Comparison of ENCODE assay signal across 16 mouse cellular contexts in the genomic region with DNA sequence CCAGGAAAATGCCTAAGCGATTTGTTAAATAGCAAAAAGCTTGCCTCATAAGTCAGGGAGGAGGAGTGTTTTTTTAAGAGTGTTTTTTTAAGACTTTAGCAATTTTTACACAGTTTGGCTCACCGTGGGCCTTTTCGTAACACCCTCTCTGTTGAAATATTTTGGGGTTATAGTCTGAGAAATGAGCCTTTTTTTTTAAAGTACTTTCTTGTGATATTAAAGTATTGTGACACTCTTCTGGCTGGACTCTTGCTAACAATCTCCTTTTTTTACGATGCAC. TPM values are rescaled to one million over a fixed set of nuclear protein-coding genes. Genes with fewer than 3 reads are reported as not detected.
DNase-seq lines count a peak whose midpoint lies in the region; ATAC-seq and TF ChIP-seq lines count a peak whose summit lies in the region.
"Had no signal": no experiment of that assay in that cellular context is flagged by ENCODE, and none has a peak within 500 bp of the region (broad histone marks: within the 10 kb centered on the region; RNA-seq: fewer than 3 reads in every experiment).

No protein-coding gene starts in this region.

- H3K27ac ChIP-seq in liver, adult 2 months (replicated peaks; ENCODE audit: insufficient read depth, low read depth, low read length) = no peak overlapping the region; the same call in 1 of the 2 replicates
- H3K27ac ChIP-seq in liver, embryonic 12.5 days = no peak overlapping the region
- peak overlapping the region; percentile 74 for H3K27ac ChIP-seq in intestine, embryonic 16.5 days (ENCODE audit: low read length)
- H3K27ac ChIP-seq in stomach, embryonic 15.5 days = peak overlapping the region; percentile 59
- H3K27ac ChIP-seq: macrophage had no signal

- no peaks in the 10 kb centered on the region for H3K9me3 ChIP-seq in liver, embryonic 12.5 days (replicated peaks)
- no peaks in the 10 kb centered on the region for H3K9me3 ChIP-seq in intestine, embryonic 16.5 days (ENCODE audit: control insufficient read depth, low read length)
- no peaks in the 10 kb centered on the region for H3K9me3 ChIP-seq in stomach, embryonic 15.5 days
- H3K9me3 ChIP-seq: heart, embryonic 15.5 days had no signal

- no peak for TF ChIP-seq CTCF in liver, adult 2 months (IDR thresholded peaks at IDR 0.05; ENCODE audit: low read depth, low read length)

- no peak overlapping the region for H3K9ac ChIP-seq in liver, adult 2 months (ENCODE audit: low read depth, low read length)
- H3K9ac ChIP-seq in liver, embryonic 12.5 days = no peak overlapping the region
- no peak overlapping the region for H3K9ac ChIP-seq in intestine, embryonic 16.5 days (ENCODE audit: low read depth, low read length)
- H3K9ac ChIP-seq in stomach, embryonic 15.5 days = no peak overlapping the region
- H3K9ac ChIP-seq: heart, embryonic 15.5 days had no signal

- peak; percentile 49 for DNase-seq in adrenal gland, adult 2 months
- DNase-seq in adrenal gland, postnatal 25 days = no peak
- DNase-seq in liver, adult 2 months (ENCODE audit: extremely low read depth, low read depth, low spot score) = peak; percentile 86
- no peak for DNase-seq in c-Kit-positive CD71-positive TER-119-positive erythroid progenitor cells, embryonic 14.5 days (ENCODE audit: low spot score)
- DNase-seq in cerebellum, postnatal 25 days = no peak
- DNase-seq: cerebellum, adult 9-10 months; embryo, embryonic 11 days; liver had no signal

- H3K79me2 ChIP-seq in liver, adult 2 months (ENCODE audit: control insufficient read depth, insufficient read depth, low read length) = no peaks in the 10 kb centered on the region

- WGBS in liver, adult 2 months = 18% methylated on average over 4 of the region's 4 CpGs
- 76% methylated on average over 4 of the region's 4 CpGs for WGBS in liver, embryonic 12.5 days (ENCODE audit: insufficient replicate concordance)
- WGBS in intestine, embryonic 16.5 days = 65% methylated on average over 4 of the region's 4 CpGs
- 57% methylated on average over 4 of the region's 4 CpGs for WGBS in stomach, embryonic 15.5 days

- no peak overlapping the region for H3K4me3 ChIP-seq in liver, adult 2 months (ENCODE audit: insufficient read depth, low read depth, low read length)
- no peak overlapping the region for H3K4me3 ChIP-seq in liver, embryonic 12.5 days
- H3K4me3 ChIP-seq in intestine, embryonic 16.5 days (ENCODE audit: low read length) = no peak overlapping the region
- H3K4me3 ChIP-seq in stomach, embryonic 15.5 days (replicated peaks) = no peak overlapping the region
- H3K4me3 ChIP-seq: erythroblast, embryonic 14.5 days; heart, embryonic 15.5 days had no signal

- no peak overlapping the region for H3K4me2 ChIP-seq in liver, embryonic 12.5 days
- no peak overlapping the region for H3K4me2 ChIP-seq in intestine, embryonic 16.5 days (ENCODE audit: low read depth, low read length)
- H3K4me2 ChIP-seq in stomach, embryonic 15.5 days = no peak overlapping the region
- H3K4me2 ChIP-seq: heart, embryonic 15.5 days had no signal

- no peaks in the 10 kb centered on the region for H3K27me3 ChIP-seq in liver, adult 2 months (ENCODE audit: control insufficient read depth, insufficient read depth, low read length)
- no peaks in the 10 kb centered on the region for H3K27me3 ChIP-seq in liver, embryonic 12.5 days (replicated peaks)
- H3K27me3 ChIP-seq in intestine, embryonic 16.5 days (replicated peaks; ENCODE audit: control insufficient read depth, insufficient read depth, low read length) = no peaks in the 10 kb centered on the region
- no peaks in the 10 kb centered on the region for H3K27me3 ChIP-seq in stomach, embryonic 15.5 days (replicated peaks)
- H3K27me3 ChIP-seq: heart, embryonic 15.5 days; Patski had no signal

- ATAC-seq in liver, embryonic 12.5 days = no peak
- no peak for ATAC-seq in intestine, embryonic 16.5 days
- ATAC-seq in stomach, embryonic 15.5 days (ENCODE audit: insufficient read depth, low FRiP score, low read depth) = no peak
- ATAC-seq: forebrain, embryonic 16.5 days; Patski had no signal

- H3K36me3 ChIP-seq in liver, adult 2 months (ENCODE audit: control insufficient read depth, insufficient read depth, low read length) = no peaks in the 10 kb centered on the region
- 0 out of 2 replicates have a peak, but pooled peaks cover 3% of the 10 kb centered on the region for H3K36me3 ChIP-seq in liver, embryonic 12.5 days
- H3K36me3 ChIP-seq in intestine, embryonic 16.5 days (ENCODE audit: control insufficient read depth, insufficient read depth, low read length) = peaks cover 6% of the 10 kb centered on the region; the same call in 1 of the 2 replicates
- H3K36me3 ChIP-seq in stomach, embryonic 15.5 days = peaks cover 17% of the 10 kb centered on the region

- TF ChIP-seq POLR2A in liver, adult 2 months (IDR thresholded peaks at IDR 0.05; ENCODE audit: extremely low read depth, insufficient read depth, low read length) = no peak

- H3K4me1 ChIP-seq in liver, adult 2 months (ENCODE audit: control insufficient read depth, insufficient read depth, low read length) = peaks cover 9% of the 10 kb centered on the region
- H3K4me1 ChIP-seq in liver, embryonic 12.5 days = peaks cover 30% of the 10 kb centered on the region
- H3K4me1 ChIP-seq in intestine, embryonic 16.5 days (ENCODE audit: control insufficient read depth, insufficient read depth, low read length) = peaks cover 26% of the 10 kb centered on the region
- peaks cover 12% of the 10 kb centered on the region; the same call in 1 of the 2 replicates for H3K4me1 ChIP-seq in stomach, embryonic 15.5 days

RNA-seq across cellular contexts. Expression of a gene that starts 26.4 kb away (rescaled TPM):
- 10 to 100 TPM; 34.0 to 38.5 TPM for total RNA-seq in adrenal gland, adult 2 months (2021)
- polyA plus RNA-seq in adrenal gland, adult 2 months (2012; rRNA removed) = 37.6 and 42.1 TPM in 2 replicates
- total RNA-seq in adrenal gland, postnatal 25 days (2021) = 33.0 and 37.1 TPM in 2 replicates
- total RNA-seq in liver, adult 2 months (2014; rRNA removed) = 0.83 and 1.2 TPM in 2 replicates
- polyA plus RNA-seq in liver, adult 2 months (2012; rRNA removed) = 1.4 and 1.6 TPM in 2 replicates
- 18.1 and 19.5 TPM in 2 replicates for polyA plus RNA-seq in liver, embryonic 12.5 days (2016; fragmentation: Nextera tagmentation; extraction: Ambion mirVana)
- 189 and 191 TPM in 2 replicates for polyA plus RNA-seq in intestine, embryonic 16.5 days (2015; fragmentation: Nextera tagmentation; extraction: Ambion mirVana)
- polyA plus RNA-seq in stomach, embryonic 15.5 days (2015; fragmentation: Nextera tagmentation; extraction: Ambion mirVana) = 209 and 235 TPM in 2 replicates
- polyA plus RNA-seq: erythroblast, embryonic 14.5 days; macrophage had no signal

Comparison
In these comparisons a context has a peak if more than half of its experiments do, and no peak if none do; other contexts are left out.
1. DNase-seq: peak in adrenal gland, adult 2 months (single experiment) and liver, adult 2 months (single experiment); none in adrenal gland, postnatal 25 days (single experiment), c-Kit-positive CD71-positive TER-119-positive erythroid progenitor cells, embryonic 14.5 days (single experiment) and cerebellum, postnatal 25 days (0 of 2).
2. H3K27ac ChIP-seq: peak in intestine, embryonic 16.5 days (single experiment) and stomach, embryonic 15.5 days (single experiment); none in liver, adult 2 months (single experiment) and liver, embryonic 12.5 days (single experiment).